ENCODE assay signal across 51 mouse cellular contexts in genomic region chr10:52387192-52387591, GRCm38 (mm10). TPM values are rescaled to one million over a fixed set of nuclear protein-coding genes. Genes with fewer than 3 reads are reported as not detected.
"Had no signal": no experiment of that assay in that cellular context is flagged by ENCODE, and none has a peak within 500 bp of the region (broad histone marks: within the 10 kb centered on the region; RNA-seq: fewer than 3 reads in every experiment).

No protein-coding gene starts in this region.

- H3K4me3 ChIP-seq: heart, embryonic 12.5 days; heart, embryonic 13.5 days; heart, embryonic 15.5 days; hindbrain, embryonic 10.5 days; hindbrain, embryonic 12.5 days; hindbrain, embryonic 13.5 days; hindbrain, embryonic 15.5 days; intestine, embryonic 15.5 days; kidney, embryonic 15.5 days; layer of hippocampus, adult 2 months; left cerebral cortex, adult 2 months had no signal

- H3K36me3 ChIP-seq: heart, embryonic 12.5 days; heart, embryonic 13.5 days; heart, embryonic 15.5 days; hindbrain, embryonic 10.5 days; hindbrain, embryonic 12.5 days; hindbrain, embryonic 13.5 days; hindbrain, embryonic 15.5 days; intestine, embryonic 15.5 days; kidney, embryonic 15.5 days had no signal

- ATAC-seq: hindbrain, embryonic 16.5 days; hindbrain, postnatal 0 days; inflammation-experienced regulatory T-cells, adult 6 months; intestine, embryonic 15.5 days; intestine, embryonic 16.5 days; intestine, postnatal 0 days had no signal

- DNase-seq: heart, postnatal 10 days; heart, postnatal 14 days; heart, postnatal 36 days; heart, postnatal 4 days; kidney, adult 11 months; kidney, adult 18-20 months; kidney, adult 2 months; kidney, adult 8-10 months; kidney, adult 9 months; kidney, postnatal 10 days; kidney, postnatal 14 days; kidney, postnatal 25 days; kidney, postnatal 36 days; kidney, postnatal 4 days; layer of hippocampus, adult 9-11 months; layer of hippocampus, postnatal 36 days had no signal

- H3K9me3 ChIP-seq: heart, embryonic 12.5 days; heart, embryonic 13.5 days; heart, embryonic 15.5 days; hindbrain, embryonic 10.5 days; hindbrain, embryonic 12.5 days; hindbrain, embryonic 13.5 days; hindbrain, embryonic 15.5 days; intestine, embryonic 15.5 days; kidney, embryonic 15.5 days had no signal

- H3K4me1 ChIP-seq: heart, embryonic 12.5 days; hindbrain, embryonic 12.5 days; intestine, embryonic 15.5 days had no signal

- H3K27ac ChIP-seq: heart, embryonic 13.5 days; heart, embryonic 15.5 days; hindbrain, embryonic 10.5 days; hindbrain, embryonic 12.5 days; hindbrain, embryonic 13.5 days; hindbrain, embryonic 14.5 days; hindbrain, embryonic 15.5 days; hindbrain, postnatal 0 days; intestine, embryonic 15.5 days; kidney, embryonic 15.5 days; kidney, postnatal 0 days; layer of hippocampus, adult 2 months; left cerebral cortex, adult 2 months had no signal

- H3K9ac ChIP-seq: heart, embryonic 12.5 days; heart, embryonic 13.5 days; heart, embryonic 15.5 days; hindbrain, embryonic 12.5 days; hindbrain, embryonic 13.5 days; hindbrain, embryonic 14.5 days; hindbrain, embryonic 15.5 days; intestine, embryonic 15.5 days; kidney, embryonic 15.5 days had no signal

- H3K27me3 ChIP-seq: heart, embryonic 12.5 days; heart, embryonic 13.5 days; heart, embryonic 15.5 days; hindbrain, embryonic 12.5 days; hindbrain, embryonic 13.5 days; hindbrain, embryonic 15.5 days; intestine, embryonic 15.5 days; kidney, embryonic 15.5 days had no signal

RNA-seq across cellular contexts. Expression of gene Nepn, which starts 1.6 kb away (rescaled TPM):
- total RNA-seq: heart, postnatal 10 days; hematopoietic stem cell, adult 5-6 weeks; hindbrain, postnatal 0 days; layer of hippocampus, adult 18-20 months; layer of hippocampus, adult 2 months; layer of hippocampus, adult 8-10 months; layer of hippocampus, postnatal 10 days; layer of hippocampus, postnatal 14 days; layer of hippocampus, postnatal 25 days; layer of hippocampus, postnatal 36 days; left cerebral cortex, adult 18-20 months; left cerebral cortex, adult 2 months; left cerebral cortex, adult 8-10 months had no signal
- polyA plus RNA-seq: heart, embryonic 12.5 days; heart, embryonic 13.5 days; heart, embryonic 14.5 days; heart, embryonic 15.5 days; heart, embryonic 16.5 days; heart, postnatal 0 days; hindbrain, embryonic 10.5 days; hindbrain, embryonic 11.5 days; hindbrain, embryonic 12.5 days; hindbrain, embryonic 13.5 days; hindbrain, embryonic 14.5 days; hindbrain, embryonic 15.5 days; hindbrain, embryonic 16.5 days; hindbrain, postnatal 0 days; inflammation-experienced regulatory T-cells, adult 6 months; kidney, embryonic 14.5 days; kidney, embryonic 15.5 days; large intestine, adult 2 months had no signal

RNA-seq across cellular contexts. Expression of gene Gm26741, which starts 28.6 kb away (rescaled TPM):
- total RNA-seq: heart, postnatal 10 days; heart, postnatal 14 days; heart, postnatal 25 days; heart, postnatal 36 days; heart, postnatal 4 days; hematopoietic stem cell, adult 5-6 weeks; hindbrain, postnatal 0 days; layer of hippocampus, adult 18-20 months; layer of hippocampus, adult 2 months; layer of hippocampus, adult 8-10 months; layer of hippocampus, postnatal 10 days; layer of hippocampus, postnatal 14 days; layer of hippocampus, postnatal 25 days; layer of hippocampus, postnatal 36 days; left cerebral cortex, adult 18-20 months; left cerebral cortex, adult 2 months; left cerebral cortex, adult 8-10 months had no signal
- polyA plus RNA-seq: heart, embryonic 12.5 days; heart, embryonic 13.5 days; heart, embryonic 14.5 days; heart, embryonic 15.5 days; heart, embryonic 16.5 days; heart, postnatal 0 days; hindbrain, embryonic 10.5 days; hindbrain, embryonic 11.5 days; hindbrain, embryonic 12.5 days; hindbrain, embryonic 13.5 days; hindbrain, embryonic 14.5 days; hindbrain, embryonic 15.5 days; hindbrain, embryonic 16.5 days; hindbrain, postnatal 0 days; inflammation-experienced regulatory T-cells, adult 6 months; intestine, embryonic 14.5 days; intestine, embryonic 15.5 days; intestine, embryonic 16.5 days; intestine, postnatal 0 days; kidney, adult 2 months; kidney, embryonic 14.5 days; kidney, embryonic 15.5 days; kidney, embryonic 16.5 days; kidney, postnatal 0 days; large intestine, adult 2 months had no signal
